Mouse (Mus musculus): ENCODE data around the gene Gm11127.

DNA sequence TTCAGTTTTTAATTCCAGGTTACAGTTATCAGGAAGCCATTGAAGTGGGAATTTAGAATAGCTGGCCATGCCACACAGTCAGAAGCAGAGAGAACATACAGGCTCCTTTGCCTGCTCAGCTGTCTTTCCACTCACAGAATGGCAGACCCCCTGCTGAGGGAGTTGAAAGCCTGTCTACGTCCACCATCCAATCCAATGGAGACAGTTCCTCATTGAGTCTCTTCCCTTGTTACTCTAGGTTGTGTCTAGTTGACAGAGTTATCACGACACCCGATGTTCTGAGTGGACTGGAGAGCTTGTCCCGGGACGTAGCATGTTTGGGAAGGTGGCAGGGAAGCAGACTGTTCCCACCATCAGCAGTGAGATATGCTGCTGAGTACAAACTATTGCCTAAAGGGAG, 33.0 kb downstream of the Gm11127 start:
- no peak for TF ChIP-seq POLR2A (IDR thresholded peaks at IDR 0.05; ENCODE audit: borderline replicate concordance, insufficient read depth, low read length)
- TF ChIP-seq CTCF (IDR thresholded peaks at IDR 0.05; ENCODE audit: borderline replicate concordance, insufficient read depth, low read depth, low read length), result no peak
